Mouse (Mus musculus): ENCODE data around the gene Trim7.
"Not testable (repeated sequence)": the region's sequence is repeated elsewhere in the genome, so short reads cannot be mapped to it uniquely, and the experiment has no call there.

Trim7 gene

GRCm38 (mm10) chr11:48825979-48826751, at the start of gene Trim7, which contains the start of gene Gm12184:
TSS of gene Trim7 (plus strand) at chr11:48826140.
TSS of gene Gm12184 (minus strand) at chr11:48826655.
- not testable (repeated sequence) for DNase-seq (ENCODE audit: low read depth, low spot score)

GRCm38 (mm10) chr11:48776664-48777063, 49.3 kb upstream of the Trim7 start:
- no peak for DNase-seq (ENCODE audit: low read depth, low spot score)

DNA sequence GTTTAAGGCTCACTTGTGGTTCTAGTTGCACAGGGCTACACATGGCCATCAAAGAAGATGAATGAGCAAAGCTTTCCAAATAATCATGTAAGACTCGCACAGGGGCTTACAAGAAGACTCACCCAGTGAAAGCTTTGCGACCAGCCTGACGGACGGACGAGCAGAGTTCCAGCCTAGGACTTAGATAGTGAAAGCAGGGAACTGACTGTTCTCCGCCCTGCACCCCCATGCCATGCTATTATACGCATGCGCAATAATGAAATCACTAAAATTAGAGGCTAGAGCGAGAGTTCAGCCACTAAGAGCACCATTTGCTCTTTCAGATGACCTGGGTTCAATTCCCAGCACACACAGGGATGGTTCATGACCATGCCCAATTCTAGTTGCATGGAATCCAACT, 48.6 kb upstream of the Trim7 start:
- no peak for DNase-seq (ENCODE audit: low read depth, low spot score)

GRCm38 (mm10) chr11:48779450-48779849, 46.5 kb upstream of the Trim7 start:
- no peak for DNase-seq (ENCODE audit: low read depth, low spot score)

- DNase-seq (ENCODE audit: low read depth, low spot score) = no peak
These were observed 43.7 kb upstream of the Trim7 start for GRCm38 (mm10) chr11:48782243-48782642.

GRCm38 (mm10) chr11:48787455-48788211, 38.3 kb upstream of the Trim7 start:
- DNase-seq (ENCODE audit: low read depth, low spot score) = no peak

DNA sequence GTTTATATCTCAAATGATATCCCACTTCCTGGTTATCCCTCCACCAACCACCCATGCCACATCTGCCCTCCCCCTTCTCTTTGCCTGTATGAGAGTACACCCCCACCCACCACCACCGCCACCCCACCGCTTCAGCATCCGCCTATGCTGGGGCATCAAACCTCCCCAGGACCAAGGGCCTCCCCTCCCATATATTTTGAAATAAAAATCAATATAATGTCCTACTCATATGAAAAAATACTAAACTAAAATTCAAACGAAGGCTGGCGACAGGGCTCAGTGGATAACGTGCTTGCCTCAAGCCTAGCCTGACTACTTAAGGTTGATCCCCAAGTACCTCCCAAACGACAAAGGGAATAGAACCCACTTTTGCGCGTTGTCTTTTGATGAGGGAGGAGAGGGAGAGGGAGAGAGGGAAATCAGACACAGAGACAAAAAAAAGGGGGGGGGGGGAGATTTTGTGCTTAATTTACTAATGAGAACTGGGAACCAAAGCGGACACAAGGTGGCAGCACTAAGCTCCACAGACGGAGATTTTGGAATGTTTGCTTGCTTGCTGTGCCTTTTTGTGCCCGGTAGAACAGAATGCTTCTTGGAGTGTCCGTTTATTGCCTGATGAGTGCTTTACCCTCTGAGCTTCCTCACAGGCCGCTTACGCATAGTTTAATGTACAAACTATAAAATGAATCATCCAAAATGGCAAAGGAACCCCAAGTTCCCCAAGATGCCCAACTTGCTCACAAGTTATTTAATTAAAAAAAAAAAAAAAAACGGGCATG, 37.4 kb upstream of the Trim7 start:
- DNase-seq (ENCODE audit: low read depth, low spot score) = no peak

DNA sequence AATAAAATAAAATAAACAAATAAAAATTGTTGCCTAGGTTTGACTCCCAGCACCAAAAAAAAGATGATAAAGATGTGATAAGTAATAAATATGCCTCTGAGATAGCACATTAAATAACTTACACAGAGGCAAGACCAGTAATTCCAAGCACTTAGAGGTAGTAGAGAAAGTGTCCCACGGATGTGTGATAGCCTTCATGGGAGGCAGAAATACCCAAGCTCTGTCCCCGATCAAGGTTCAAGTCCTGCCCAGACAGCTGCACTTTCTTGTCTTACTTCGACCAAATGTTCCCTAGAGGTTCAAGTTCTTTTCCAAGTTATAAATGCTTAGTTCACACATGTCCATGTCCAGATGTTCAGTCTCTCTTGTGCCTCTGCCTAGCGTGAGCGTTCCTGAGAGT, 36.7 kb upstream of the Trim7 start:
- no peak for DNase-seq (ENCODE audit: low read depth, low spot score)

GRCm38 (mm10) chr11:48789973-48790823, 35.7 kb upstream of the Trim7 start:
- DNase-seq (ENCODE audit: low read depth, low spot score) = peak; percentile 64

- DNase-seq (ENCODE audit: low read depth, low spot score) = no peak
These were observed 35.0 kb upstream of the Trim7 start for GRCm38 (mm10) chr11:48790946-48791345.

DNA sequence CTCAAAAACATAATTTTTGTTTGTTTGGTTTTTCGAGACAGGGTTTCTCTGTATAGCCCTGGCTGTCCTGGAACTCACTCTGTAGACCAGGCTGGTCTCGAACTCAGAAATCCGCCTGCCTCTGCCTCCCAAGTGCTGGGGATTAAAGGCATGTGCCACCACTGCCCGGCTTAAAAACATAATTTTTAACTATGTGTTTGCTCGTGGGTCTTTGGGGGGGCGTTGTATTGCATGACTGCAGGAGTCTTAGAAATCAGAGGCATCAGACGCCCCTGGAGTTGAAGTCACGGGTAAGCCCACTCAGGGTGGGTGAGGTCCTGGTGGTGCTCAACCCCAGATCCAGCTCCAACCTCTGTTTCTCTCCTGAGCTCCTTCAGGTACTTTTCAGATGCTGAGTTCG, 34.0 kb upstream of the Trim7 start:
- DNase-seq (ENCODE audit: low read depth, low spot score) = not testable (repeated sequence)

DNA sequence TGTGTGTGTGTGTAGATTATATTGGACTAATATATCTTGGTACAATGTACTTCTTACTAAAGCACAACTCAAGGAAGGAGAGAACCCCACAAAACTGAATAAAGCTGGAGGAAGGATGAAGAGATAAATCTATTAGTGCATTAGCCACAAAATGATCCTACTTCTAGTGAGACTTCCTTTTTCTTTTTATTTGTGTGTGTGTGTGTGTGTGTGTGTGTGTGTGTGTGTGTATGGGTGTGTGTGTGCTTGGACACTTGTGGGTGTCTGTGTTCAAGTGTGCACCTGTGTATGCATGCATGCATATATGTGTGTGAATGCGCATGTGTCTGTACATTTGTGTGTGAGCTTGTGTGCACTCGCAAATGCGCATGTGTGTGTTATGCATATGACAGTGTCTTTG, 32.8 kb upstream of the Trim7 start:
- no peak for DNase-seq (ENCODE audit: low read depth, low spot score)

DNA sequence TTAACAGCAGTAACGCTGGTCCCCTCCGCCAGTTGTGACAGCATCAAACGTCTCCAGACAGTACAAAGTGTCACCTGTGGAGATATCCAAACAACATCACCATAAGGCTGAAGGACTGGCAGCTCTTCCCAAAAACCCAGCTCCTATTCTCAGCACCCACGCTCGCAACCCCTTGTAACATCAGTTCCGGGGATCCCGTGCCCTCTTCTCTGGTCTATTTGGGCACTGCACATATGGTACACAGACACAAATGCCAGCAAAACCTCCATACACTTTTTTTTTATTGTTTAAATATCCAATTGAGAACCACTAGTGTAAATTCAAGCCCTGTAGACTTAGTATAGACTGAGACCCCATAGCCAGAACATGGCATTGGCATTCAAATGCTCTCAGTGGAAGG, 30.7 kb upstream of the Trim7 start:
- no peak for DNase-seq (ENCODE audit: low read depth, low spot score)

DNA sequence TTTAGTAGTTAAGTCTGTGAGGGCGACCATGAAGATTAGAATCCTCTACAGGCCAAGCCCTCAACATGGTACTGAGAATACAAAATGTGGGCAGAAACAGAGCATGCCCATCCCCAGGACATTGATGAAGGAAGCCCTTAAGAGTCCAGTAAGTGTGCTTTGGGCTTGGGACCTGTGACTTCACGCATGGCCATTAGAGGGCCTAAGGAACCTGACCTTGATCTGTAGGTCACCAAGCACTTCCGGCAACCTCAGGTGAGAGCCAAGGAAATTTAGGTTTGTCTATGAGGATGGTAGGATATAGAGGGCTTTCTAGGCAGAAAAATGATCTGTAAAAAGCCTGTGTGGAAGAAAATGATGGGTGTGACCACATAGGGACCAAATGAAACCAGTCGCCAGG, 29.6 kb upstream of the Trim7 start:
- no peak for DNase-seq (ENCODE audit: low read depth, low spot score)

GRCm38 (mm10) chr11:48797287-48797686, 28.7 kb upstream of the Trim7 start:
- no peak for DNase-seq (ENCODE audit: low read depth, low spot score)

DNA sequence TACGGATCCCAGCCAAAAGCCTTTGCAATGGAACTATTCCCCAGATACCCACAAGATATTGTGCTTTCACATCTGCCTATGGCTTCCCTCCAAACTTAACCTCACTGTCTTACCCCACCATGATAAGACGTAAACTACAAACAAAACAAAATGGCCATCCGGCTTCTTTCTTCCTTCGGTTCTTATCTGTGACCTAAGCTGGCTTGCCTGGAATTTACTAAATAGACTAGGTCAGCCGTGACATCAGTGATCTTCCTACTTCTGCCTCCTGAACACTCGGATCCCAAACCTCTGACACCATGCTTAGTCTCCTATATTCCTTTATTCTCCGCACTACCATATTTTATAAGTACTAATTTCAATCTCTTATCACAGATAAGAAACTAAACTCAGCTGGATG, 27.6 kb upstream of the Trim7 start:
- no peak for DNase-seq (ENCODE audit: low read depth, low spot score)

DNA sequence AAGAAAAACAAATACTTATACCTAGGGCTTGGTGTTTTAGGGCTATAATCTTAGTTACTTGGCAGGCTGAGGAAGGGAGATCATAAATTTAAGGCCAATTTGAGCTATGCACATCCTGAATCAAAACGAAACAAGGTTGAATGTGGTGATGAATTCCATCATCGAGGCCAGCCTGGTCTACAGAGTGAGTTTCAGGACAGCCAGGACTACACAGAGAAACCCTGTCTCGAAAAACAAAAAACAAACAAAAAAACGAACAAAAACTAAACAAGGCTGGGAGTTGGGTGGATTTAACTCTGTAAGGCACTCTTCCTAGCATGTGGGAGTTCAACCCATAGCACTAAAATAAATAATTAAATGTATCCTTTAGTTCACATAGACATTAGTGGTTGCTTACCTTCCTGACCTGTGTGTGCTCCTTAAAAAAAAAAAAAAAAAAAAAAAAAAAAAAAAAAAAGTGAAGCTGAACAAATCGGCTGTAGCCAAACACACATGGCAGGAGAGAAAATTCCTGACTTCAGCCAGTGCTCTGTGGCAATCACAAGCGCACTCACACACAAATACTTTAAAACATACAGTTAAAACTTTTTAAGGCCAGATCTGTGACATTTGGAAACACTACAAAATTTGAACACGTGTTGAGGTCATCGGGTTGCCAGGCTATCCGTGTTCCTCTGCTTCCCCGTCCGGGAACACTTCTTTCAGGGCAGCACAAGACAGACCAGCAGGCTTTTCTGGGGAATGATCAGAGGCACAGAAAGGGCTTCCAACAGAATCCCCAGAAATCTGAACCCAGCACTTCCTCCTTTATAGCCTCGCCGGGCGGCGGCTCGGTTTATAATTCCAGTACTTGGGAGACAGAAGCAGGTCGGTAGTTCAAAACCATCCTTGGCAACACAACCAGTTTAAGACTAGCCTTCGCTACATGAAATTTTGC, 26.7 kb upstream of the Trim7 start:
- no peak for DNase-seq (ENCODE audit: low read depth, low spot score)

- DNase-seq (ENCODE audit: low read depth, low spot score) = peak; percentile 77
These were observed 25.8 kb upstream of the Trim7 start, which contains the start of gene Rack1 for GRCm38 (mm10) chr11:48799921-48800701. TSS of gene Rack1 (plus strand) at chr11:48800332.

All from retina, adult 2 months (tissue).